Mouse (Mus musculus): ENCODE results near the gene Spns3. TPM values are rescaled to one million over a fixed set of nuclear protein-coding genes. Genes with fewer than 3 reads are reported as not detected.

The Spns3 gene
- polyA plus RNA-seq, 1 experiment from 2014 or later: 1.9 TPM

GRCm38 (mm10) chr11:72487739-72488138 is 62.6 kb downstream of the Spns3 start:
- H3K4me3 ChIP-seq (ENCODE audit: low read depth, low read length): no peak overlapping the region
- DNase-seq: no peak
- H3K27me3 ChIP-seq (ENCODE audit: insufficient read depth, low read length): peaks cover 21% of the 10 kb centered on the region
- peak overlapping the region; percentile 93; the same call in 1 of the 2 replicates for H3K4me2 ChIP-seq (ENCODE audit: low read depth, low read length)
- peaks cover 30% of the 10 kb centered on the region for H3K4me1 ChIP-seq (ENCODE audit: insufficient read depth)
- H3K9me3 ChIP-seq (ENCODE audit: low read length): no peaks in the 10 kb centered on the region
- H3K9ac ChIP-seq (replicated peaks): no peak overlapping the region
- 61% methylated on average over 2 of the region's 2 CpGs for WGBS (ENCODE audit: insufficient replicate concordance)
- H3K36me3 ChIP-seq (replicated peaks; ENCODE audit: insufficient read depth, low read length): no peaks in the 10 kb centered on the region
- no peak for ATAC-seq
- no peak for TF ChIP-seq CTCF (IDR thresholded peaks at IDR 0.05; ENCODE audit: low read depth)
- no peak for TF ChIP-seq EP300 (IDR thresholded peaks at IDR 0.05; ENCODE audit: low read depth)
- H3K27ac ChIP-seq (ENCODE audit: low read depth): no peak overlapping the region

GRCm38 (mm10) chr11:72487171-72487570 is 63.1 kb downstream of the Spns3 start:
- ATAC-seq (no peak), DNase-seq (no peak)
- Histone ChIP-seq H3K27ac (ENCODE audit: low read depth) (no peak overlapping the region; the same call in 1 of the 2 replicates), H3K27me3 (ENCODE audit: insufficient read depth, low read length) (peaks cover 21% of the 10 kb centered on the region), H3K36me3 (replicated peaks; ENCODE audit: insufficient read depth, low read length) (no peaks in the 10 kb centered on the region), H3K4me1 (ENCODE audit: insufficient read depth) (peaks cover 34% of the 10 kb centered on the region), H3K9me3 (ENCODE audit: low read length) (no peaks in the 10 kb centered on the region), H3K9ac (replicated peaks) (no peak overlapping the region), H3K4me3 (ENCODE audit: low read depth, low read length) (no peak overlapping the region), H3K4me2 (ENCODE audit: low read depth, low read length) (peak overlapping the region; percentile 93; the same call in 1 of the 2 replicates)
- TF ChIP-seq CTCF (IDR thresholded peaks at IDR 0.05; ENCODE audit: low read depth) (no peak), EP300 (IDR thresholded peaks at IDR 0.05; ENCODE audit: low read depth) (no peak)
- 35% methylated on average over 5 of the region's 5 CpGs for WGBS (ENCODE audit: insufficient replicate concordance)

- DNase-seq (no peak), ATAC-seq (no peak)
- no peaks in the 10 kb centered on the region for H3K9me3 ChIP-seq (ENCODE audit: low read length)
- WGBS (ENCODE audit: insufficient replicate concordance): 67% methylated on average over 11 of the region's 11 CpGs
- H3K27me3 ChIP-seq (ENCODE audit: insufficient read depth, low read length): peaks cover 15% of the 10 kb centered on the region
- H3K36me3 ChIP-seq (replicated peaks; ENCODE audit: insufficient read depth, low read length): no peaks in the 10 kb centered on the region
- TF ChIP-seq EP300 (IDR thresholded peaks at IDR 0.05; ENCODE audit: low read depth): no peak
- TF ChIP-seq CTCF (IDR thresholded peaks at IDR 0.05; ENCODE audit: low read depth): no peak
- H3K4me2 ChIP-seq (ENCODE audit: low read depth, low read length): no peak overlapping the region
- peaks cover 34% of the 10 kb centered on the region for H3K4me1 ChIP-seq (ENCODE audit: insufficient read depth)
- no peak overlapping the region for H3K4me3 ChIP-seq (ENCODE audit: low read depth, low read length)
- no peak overlapping the region for H3K27ac ChIP-seq (ENCODE audit: low read depth)
- no peak overlapping the region for H3K9ac ChIP-seq (replicated peaks)
These were observed 64.3 kb downstream of the Spns3 start for GRCm38 (mm10) chr11:72485960-72486359.

- peaks cover 36% of the 10 kb centered on the region for H3K4me1 ChIP-seq (ENCODE audit: insufficient read depth)
- H3K4me3 ChIP-seq (ENCODE audit: low read depth, low read length): no peak overlapping the region
- no peak for TF ChIP-seq CTCF (IDR thresholded peaks at IDR 0.05; ENCODE audit: low read depth)
- TF ChIP-seq EP300 (IDR thresholded peaks at IDR 0.05; ENCODE audit: low read depth): no peak
- peaks cover 11% of the 10 kb centered on the region for H3K27me3 ChIP-seq (ENCODE audit: insufficient read depth, low read length)
- WGBS (ENCODE audit: insufficient replicate concordance): 41% methylated on average over 5 of the region's 5 CpGs
- no peak overlapping the region for H3K27ac ChIP-seq (ENCODE audit: low read depth)
- no peak overlapping the region for H3K9ac ChIP-seq (replicated peaks)
- no peaks in the 10 kb centered on the region for H3K36me3 ChIP-seq (replicated peaks; ENCODE audit: insufficient read depth, low read length)
- no peak overlapping the region for H3K4me2 ChIP-seq (ENCODE audit: low read depth, low read length)
- H3K9me3 ChIP-seq (ENCODE audit: low read length): no peaks in the 10 kb centered on the region
- ATAC-seq (no peak), DNase-seq (no peak)
These were observed 65.1 kb downstream of the Spns3 start for GRCm38 (mm10) chr11:72485157-72485556.

DNA sequence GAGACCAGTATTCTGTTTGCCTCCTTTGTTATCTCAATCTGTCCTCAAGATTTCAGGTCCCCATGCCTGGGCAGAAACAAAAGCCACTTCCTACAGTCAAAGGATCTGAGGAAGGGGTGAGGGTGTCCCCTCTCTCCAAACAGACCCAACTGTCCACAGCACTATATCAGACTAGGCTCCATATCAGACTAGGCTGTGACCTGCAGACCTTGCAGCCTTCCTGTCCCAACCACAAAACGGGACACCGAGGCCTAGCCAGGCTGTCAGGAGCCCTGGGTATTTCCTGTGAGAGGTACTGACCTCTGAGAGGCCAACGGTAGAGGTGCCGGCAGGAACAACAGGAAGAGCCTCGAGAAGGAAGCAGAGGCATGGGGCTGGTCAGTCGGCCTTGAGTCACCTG is 65.8 kb downstream of the Spns3 start:
- H3K27me3 ChIP-seq (ENCODE audit: insufficient read depth, low read length): peaks cover 9% of the 10 kb centered on the region
- no peak overlapping the region for H3K4me2 ChIP-seq (ENCODE audit: low read depth, low read length)
- DNase-seq (no peak), ATAC-seq (no peak)
- H3K4me3 ChIP-seq (ENCODE audit: low read depth, low read length): no peak overlapping the region
- H3K9me3 ChIP-seq (ENCODE audit: low read length): no peaks in the 10 kb centered on the region
- H3K4me1 ChIP-seq (ENCODE audit: insufficient read depth): peaks cover 36% of the 10 kb centered on the region
- no peak overlapping the region; the same call in 1 of the 2 replicates for H3K9ac ChIP-seq (replicated peaks)
- TF ChIP-seq CTCF (IDR thresholded peaks at IDR 0.05; ENCODE audit: low read depth) (no peak), EP300 (IDR thresholded peaks at IDR 0.05; ENCODE audit: low read depth) (no peak)
- H3K27ac ChIP-seq (ENCODE audit: low read depth): no peak overlapping the region
- 23% methylated on average over 6 of the region's 6 CpGs for WGBS (ENCODE audit: insufficient replicate concordance)
- no peaks in the 10 kb centered on the region for H3K36me3 ChIP-seq (replicated peaks; ENCODE audit: insufficient read depth, low read length)

DNA sequence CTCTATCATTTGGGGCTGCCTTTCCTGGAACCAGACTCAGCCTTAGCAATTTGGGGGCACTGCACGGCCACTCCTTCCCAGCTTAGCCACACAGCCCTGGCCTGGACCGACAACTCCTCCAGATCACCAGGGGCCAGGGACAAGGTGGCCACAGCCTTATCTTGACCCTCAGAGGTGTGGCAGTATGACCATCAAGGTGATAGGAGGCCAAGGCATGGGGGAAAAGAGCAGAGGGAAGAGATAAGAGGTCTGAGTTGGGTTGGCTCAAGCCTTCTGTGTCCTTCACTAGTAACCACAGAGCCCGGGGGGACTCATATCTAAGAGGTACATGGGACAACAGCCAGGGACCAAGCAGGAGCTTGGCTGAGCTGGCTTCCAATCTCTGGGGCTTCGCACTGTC is 68.4 kb downstream of the Spns3 start:
- H3K9me3 ChIP-seq (ENCODE audit: low read length): no peaks in the 10 kb centered on the region
- H3K4me2 ChIP-seq (ENCODE audit: low read depth, low read length): no peak overlapping the region
- no peak overlapping the region for H3K9ac ChIP-seq (replicated peaks)
- no peaks in the 10 kb centered on the region for H3K27me3 ChIP-seq (ENCODE audit: insufficient read depth, low read length)
- TF ChIP-seq CTCF (IDR thresholded peaks at IDR 0.05; ENCODE audit: low read depth) (no peak), EP300 (IDR thresholded peaks at IDR 0.05; ENCODE audit: low read depth) (peak; percentile 42; the same call in 1 of the 2 replicates)
- no peak overlapping the region for H3K4me3 ChIP-seq (ENCODE audit: low read depth, low read length)
- ATAC-seq (peak; percentile 28), DNase-seq (no peak)
- whole genome bisulfite sequencing (ENCODE audit: insufficient replicate concordance): 45% methylated on average over 4 of the region's 4 CpGs
- peaks cover 26% of the 10 kb centered on the region for H3K4me1 ChIP-seq (ENCODE audit: insufficient read depth)
- H3K36me3 ChIP-seq (replicated peaks; ENCODE audit: insufficient read depth, low read length): no peaks in the 10 kb centered on the region
- H3K27ac ChIP-seq (ENCODE audit: low read depth): no peak overlapping the region

- no peaks in the 10 kb centered on the region for H3K27me3 ChIP-seq (ENCODE audit: insufficient read depth, low read length)
- H3K9me3 ChIP-seq (ENCODE audit: low read length): no peaks in the 10 kb centered on the region
- no peak overlapping the region for H3K4me3 ChIP-seq (ENCODE audit: low read depth, low read length)
- H3K27ac ChIP-seq (ENCODE audit: low read depth): no peak overlapping the region
- no peak for TF ChIP-seq CTCF (IDR thresholded peaks at IDR 0.05; ENCODE audit: low read depth)
- no peak for TF ChIP-seq EP300 (IDR thresholded peaks at IDR 0.05; ENCODE audit: low read depth)
- 55% methylated on average over 5 of the region's 5 CpGs for WGBS (ENCODE audit: insufficient replicate concordance)
- peaks cover 28% of the 10 kb centered on the region for H3K4me1 ChIP-seq (ENCODE audit: insufficient read depth)
- H3K9ac ChIP-seq (replicated peaks): no peak overlapping the region
- DNase-seq (no peak), ATAC-seq (no peak)
- no peak overlapping the region for H3K4me2 ChIP-seq (ENCODE audit: low read depth, low read length)
- no peaks in the 10 kb centered on the region for H3K36me3 ChIP-seq (replicated peaks; ENCODE audit: insufficient read depth, low read length)
These were observed 69.0 kb downstream of the Spns3 start for GRCm38 (mm10) chr11:72481313-72481712.
